Mouse (Mus musculus): ENCODE results near the gene Ngly1. TPM values are rescaled to one million over a fixed set of nuclear protein-coding genes. Genes with fewer than 3 reads are reported as not detected.
A peak's percentile ranks its signal among the peaks of the same experiment; 100 is the strongest.

Ngly1 gene
- polyA plus RNA-seq, 1 experiment from 2014 or later: 30.1 TPM

- H3K9ac ChIP-seq (ENCODE audit: low read depth, low read length): peak overlapping the region; percentile 95; the same call in 1 of the 2 replicates
Observed at GRCm38 (mm10) chr14:16250099-16250498, 1.0 kb downstream of the Ngly1 start.

GRCm38 (mm10) chr14:16255745-16256144, 6.7 kb downstream of the Ngly1 start:
- Histone ChIP-seq H3K27me3 (replicated peaks; ENCODE audit: control insufficient read depth, insufficient read depth, low read length) (no peaks in the 10 kb centered on the region), H3K4me2 (ENCODE audit: low read length) (no peak overlapping the region), H3K27ac (ENCODE audit: low read depth, low read length) (no peak overlapping the region), H3K4me1 (ENCODE audit: control insufficient read depth, insufficient read depth, low read depth, low read length) (peaks cover under 1% of the 10 kb centered on the region; the same call in 1 of the 2 replicates), H3K9me3 (ENCODE audit: control insufficient read depth, low read length) (no peaks in the 10 kb centered on the region), H3K4me3 (ENCODE audit: low read length) (no peak overlapping the region), H3K9ac (ENCODE audit: low read depth, low read length) (no peak overlapping the region), H3K36me3 (ENCODE audit: control insufficient read depth, insufficient read depth, low read length) (peaks cover 11% of the 10 kb centered on the region)
- WGBS: 96% methylated on average over 3 of the region's 3 CpGs
- ATAC-seq: no peak

More at GRCm38 (mm10) chr14:16250099-16250498, 1.0 kb downstream of the Ngly1 start:
- H3K4me2 ChIP-seq (ENCODE audit: low read length): peak overlapping the region; percentile 65
- 73% methylated on average over 3 of the region's 3 CpGs for WGBS
- H3K9me3 ChIP-seq (ENCODE audit: control insufficient read depth, low read length): no peaks in the 10 kb centered on the region
- no peak overlapping the region for H3K27ac ChIP-seq (ENCODE audit: low read depth, low read length)
- no peaks in the 10 kb centered on the region for H3K27me3 ChIP-seq (replicated peaks; ENCODE audit: control insufficient read depth, insufficient read depth, low read length)
- peak overlapping the region; percentile 88 for H3K4me3 ChIP-seq (ENCODE audit: low read length)
- no peak for ATAC-seq
- H3K4me1 ChIP-seq (ENCODE audit: control insufficient read depth, insufficient read depth, low read depth, low read length): peaks cover 13% of the 10 kb centered on the region
- H3K36me3 ChIP-seq (ENCODE audit: control insufficient read depth, insufficient read depth, low read length): peaks cover 4% of the 10 kb centered on the region

- H3K4me1 ChIP-seq (ENCODE audit: control insufficient read depth, insufficient read depth, low read depth, low read length): no peaks in the 10 kb centered on the region
- no peak overlapping the region for H3K4me3 ChIP-seq (ENCODE audit: low read length)
- H3K27me3 ChIP-seq (replicated peaks; ENCODE audit: control insufficient read depth, insufficient read depth, low read length): no peaks in the 10 kb centered on the region
- no peak overlapping the region for H3K27ac ChIP-seq (ENCODE audit: low read depth, low read length)
- H3K9ac ChIP-seq (ENCODE audit: low read depth, low read length): no peak overlapping the region
- WGBS: 77% methylated on average over 2 of the region's 2 CpGs
- no peak overlapping the region for H3K4me2 ChIP-seq (ENCODE audit: low read length)
- no peaks in the 10 kb centered on the region for H3K9me3 ChIP-seq (ENCODE audit: control insufficient read depth, low read length)
- peaks cover 11% of the 10 kb centered on the region for H3K36me3 ChIP-seq (ENCODE audit: control insufficient read depth, insufficient read depth, low read length)
- ATAC-seq: no peak
Observed at GRCm38 (mm10) chr14:16256209-16256608, 7.1 kb downstream of the Ngly1 start.

- H3K27me3 ChIP-seq (replicated peaks; ENCODE audit: control insufficient read depth, insufficient read depth, low read length): no peaks in the 10 kb centered on the region
Observed at GRCm38 (mm10) chr14:16260541-16260940, 11.5 kb downstream of the Ngly1 start.

GRCm38 (mm10) chr14:16261869-16262268, 12.8 kb downstream of the Ngly1 start:
- Histone ChIP-seq H3K4me1 (ENCODE audit: control insufficient read depth, insufficient read depth, low read depth, low read length) (no peaks in the 10 kb centered on the region), H3K9ac (ENCODE audit: low read depth, low read length) (no peak overlapping the region), H3K9me3 (ENCODE audit: control insufficient read depth, low read length) (no peaks in the 10 kb centered on the region), H3K27me3 (replicated peaks; ENCODE audit: control insufficient read depth, insufficient read depth, low read length) (no peaks in the 10 kb centered on the region), H3K36me3 (ENCODE audit: control insufficient read depth, insufficient read depth, low read length) (peaks cover 4% of the 10 kb centered on the region; the same call in 1 of the 2 replicates), H3K27ac (ENCODE audit: low read depth, low read length) (no peak overlapping the region), H3K4me2 (ENCODE audit: low read length) (no peak overlapping the region), H3K4me3 (ENCODE audit: low read length) (no peak overlapping the region)
- 88% methylated on average over 3 of the region's 3 CpGs for WGBS
- no peak for ATAC-seq

More at GRCm38 (mm10) chr14:16260541-16260940, 11.5 kb downstream of the Ngly1 start:
- 0 out of 2 replicates have a peak, but pooled peaks have one; percentile 75 for ATAC-seq
- Histone ChIP-seq H3K4me2 (ENCODE audit: low read length) (no peak overlapping the region), H3K9me3 (ENCODE audit: control insufficient read depth, low read length) (no peaks in the 10 kb centered on the region), H3K4me3 (ENCODE audit: low read length) (no peak overlapping the region), H3K36me3 (ENCODE audit: control insufficient read depth, insufficient read depth, low read length) (peaks cover 4% of the 10 kb centered on the region; the same call in 1 of the 2 replicates), H3K27ac (ENCODE audit: low read depth, low read length) (no peak overlapping the region), H3K9ac (ENCODE audit: low read depth, low read length) (no peak overlapping the region), H3K4me1 (ENCODE audit: control insufficient read depth, insufficient read depth, low read depth, low read length) (no peaks in the 10 kb centered on the region)
- 66% methylated on average over 6 of the region's 6 CpGs for WGBS

GRCm38 (mm10) chr14:16267028-16267427, 17.9 kb downstream of the Ngly1 start:
- H3K27ac ChIP-seq (ENCODE audit: low read depth, low read length): no peak overlapping the region
- no peak for ATAC-seq
- no peaks in the 10 kb centered on the region for H3K9me3 ChIP-seq (ENCODE audit: control insufficient read depth, low read length)
- no peaks in the 10 kb centered on the region for H3K4me1 ChIP-seq (ENCODE audit: control insufficient read depth, insufficient read depth, low read depth, low read length)
- H3K9ac ChIP-seq (ENCODE audit: low read depth, low read length): no peak overlapping the region
- 0 out of 2 replicates have a peak, but pooled peaks cover 4% of the 10 kb centered on the region for H3K36me3 ChIP-seq (ENCODE audit: control insufficient read depth, insufficient read depth, low read length)
- no peak overlapping the region for H3K4me3 ChIP-seq (ENCODE audit: low read length)
- H3K4me2 ChIP-seq (ENCODE audit: low read length): no peak overlapping the region
- no peaks in the 10 kb centered on the region for H3K27me3 ChIP-seq (replicated peaks; ENCODE audit: control insufficient read depth, insufficient read depth, low read length)
- 87% methylated on average over 5 of the region's 5 CpGs for WGBS

GRCm38 (mm10) chr14:16269776-16270175, 20.7 kb downstream of the Ngly1 start:
- Histone ChIP-seq H3K4me2 (ENCODE audit: low read length) (no peak overlapping the region), H3K4me1 (ENCODE audit: control insufficient read depth, insufficient read depth, low read depth, low read length) (no peaks in the 10 kb centered on the region), H3K27me3 (replicated peaks; ENCODE audit: control insufficient read depth, insufficient read depth, low read length) (no peaks in the 10 kb centered on the region), H3K9me3 (ENCODE audit: control insufficient read depth, low read length) (no peaks in the 10 kb centered on the region), H3K27ac (ENCODE audit: low read depth, low read length) (no peak overlapping the region), H3K9ac (ENCODE audit: low read depth, low read length) (no peak overlapping the region), H3K4me3 (ENCODE audit: low read length) (no peak overlapping the region), H3K36me3 (ENCODE audit: control insufficient read depth, insufficient read depth, low read length) (peaks cover 8% of the 10 kb centered on the region; the same call in 1 of the 2 replicates)
- 97% methylated on average over 2 of the region's 2 CpGs for WGBS
- no peak for ATAC-seq

GRCm38 (mm10) chr14:16273677-16274076, 24.6 kb downstream of the Ngly1 start:
- Histone ChIP-seq H3K4me1 (ENCODE audit: control insufficient read depth, insufficient read depth, low read depth, low read length) (no peaks in the 10 kb centered on the region), H3K4me3 (ENCODE audit: low read length) (no peak overlapping the region), H3K4me2 (ENCODE audit: low read length) (no peak overlapping the region), H3K27ac (ENCODE audit: low read depth, low read length) (no peak overlapping the region), H3K9ac (ENCODE audit: low read depth, low read length) (no peak overlapping the region), H3K9me3 (ENCODE audit: control insufficient read depth, low read length) (no peaks in the 10 kb centered on the region), H3K36me3 (ENCODE audit: control insufficient read depth, insufficient read depth, low read length) (peaks cover 8% of the 10 kb centered on the region; the same call in 1 of the 2 replicates), H3K27me3 (replicated peaks; ENCODE audit: control insufficient read depth, insufficient read depth, low read length) (no peaks in the 10 kb centered on the region)
- ATAC-seq: no peak
- 95% methylated on average over 3 of the region's 3 CpGs for WGBS

GRCm38 (mm10) chr14:16279196-16279595, 30.1 kb downstream of the Ngly1 start:
- Histone ChIP-seq H3K9ac (ENCODE audit: low read depth, low read length) (no peak overlapping the region), H3K4me1 (ENCODE audit: control insufficient read depth, insufficient read depth, low read depth, low read length) (no peaks in the 10 kb centered on the region), H3K27me3 (replicated peaks; ENCODE audit: control insufficient read depth, insufficient read depth, low read length) (no peaks in the 10 kb centered on the region), H3K4me2 (ENCODE audit: low read length) (no peak overlapping the region), H3K27ac (ENCODE audit: low read depth, low read length) (no peak overlapping the region), H3K4me3 (ENCODE audit: low read length) (no peak overlapping the region), H3K36me3 (ENCODE audit: control insufficient read depth, insufficient read depth, low read length) (peaks cover 6% of the 10 kb centered on the region), H3K9me3 (ENCODE audit: control insufficient read depth, low read length) (no peaks in the 10 kb centered on the region)
- ATAC-seq: 0 out of 2 replicates have a peak, but pooled peaks have one; percentile 27
- 65% methylated on average over 4 of the region's 4 CpGs for WGBS

Data from hindbrain, embryonic 16.5 days (tissue).